In genomic region chr9:80360063-80360462, GRCm38 (mm10) we compare ENCODE assay signal across 16 mouse cellular contexts.
"Had no signal": no experiment of that assay in that cellular context is flagged by ENCODE, and none has a peak within 500 bp of the region (broad histone marks: within the 10 kb centered on the region; RNA-seq: fewer than 3 reads in every experiment).

No protein-coding gene starts in this region.

- ATAC-seq: lung, postnatal 0 days; midbrain, embryonic 13.5 days; midbrain, embryonic 15.5 days had no signal

- H3K27ac ChIP-seq: lung, embryonic 15.5 days; macrophage; midbrain, embryonic 13.5 days; midbrain, embryonic 15.5 days; neural tube, embryonic 12.5 days; stomach, embryonic 15.5 days; stomach, postnatal 0 days had no signal

- H3K9ac ChIP-seq: lung, embryonic 15.5 days; midbrain, embryonic 13.5 days; midbrain, embryonic 15.5 days; neural tube, embryonic 12.5 days; stomach, embryonic 15.5 days had no signal

- H3K27me3 ChIP-seq: lung, embryonic 15.5 days; megakaryocyte, embryonic 14.5 days; midbrain, embryonic 13.5 days; midbrain, embryonic 15.5 days; neural tube, embryonic 12.5 days; stomach, embryonic 15.5 days had no signal

- DNase-seq: lung, adult 2 months; lung, postnatal 14 days; lung, postnatal 36 days; right cerebral cortex, postnatal 14 days; thymus, adult 18-20 months; thymus, postnatal 14 days; thymus, postnatal 36 days had no signal

- H3K4me1 ChIP-seq: lung, embryonic 15.5 days; megakaryocyte, embryonic 14.5 days; midbrain, embryonic 13.5 days; midbrain, embryonic 15.5 days; neural tube, embryonic 12.5 days; stomach, embryonic 15.5 days had no signal

- H3K36me3 ChIP-seq: lung, embryonic 15.5 days; midbrain, embryonic 13.5 days; midbrain, embryonic 15.5 days; neural tube, embryonic 12.5 days; stomach, embryonic 15.5 days had no signal

- H3K4me3 ChIP-seq: lung, embryonic 15.5 days; megakaryocyte, embryonic 14.5 days; midbrain, embryonic 13.5 days; midbrain, embryonic 15.5 days; neural tube, embryonic 12.5 days; stomach, embryonic 15.5 days had no signal

- H3K9me3 ChIP-seq: lung, embryonic 15.5 days; megakaryocyte, embryonic 14.5 days; midbrain, embryonic 13.5 days; midbrain, embryonic 15.5 days; neural tube, embryonic 12.5 days; stomach, embryonic 15.5 days had no signal
